Mouse (Mus musculus) embryonic fibroblast, embryonic 13.5 days (primary cell): Measurements from ENCODE around the gene Nxpe5. TPM values are rescaled to one million over a fixed set of nuclear protein-coding genes. Genes with fewer than 3 reads are reported as not detected.

ENCODE experiments used
- H3K27ac ChIP-seq: 2 replicates; pipeline ENCODE4 v1.5.1; 2012; ENCODE audit warnings: low read length, control low read depth, inconsistent platforms; ENCODE audit not compliant: insufficient read depth
- H3K4me1 ChIP-seq: 2 replicates; pipeline ENCODE4 v1.6.1; 2011; ENCODE audit warnings: low read length; ENCODE audit not compliant: control insufficient read depth, insufficient read depth
- H3K4me3 ChIP-seq: 2 replicates; pipeline ENCODE4 v1.5.1; 2011; ENCODE audit warnings: mild to moderate bottlenecking, control low read depth, low read length; ENCODE audit not compliant: insufficient read depth
- CTCF ChIP-seq: IDR thresholded peaks from 2 replicates; pipeline ENCODE4 v1.5.1; 2011; ENCODE audit warnings: mild to moderate bottlenecking, control low read depth, low read length, moderate library complexity, borderline replicate concordance; ENCODE audit not compliant: insufficient read depth
- POLR2A ChIP-seq: IDR thresholded peaks from 2 replicates; pipeline ENCODE4 v1.6.1; 2011; ENCODE audit warnings: low read depth, mild to moderate bottlenecking, control low read depth, low read length, moderate library complexity
- polyA plus RNA-seq: library from polyadenylated mRNA; stranded (reverse); fragments of >200 nt; gene quantifications from 2 replicates; pipeline ENCODE4 v1.2.4, GENCODE M21; 2011; ENCODE audit warnings: low read depth; ENCODE audit not compliant: missing spikeins, insufficient read length

Gene Nxpe5
- polyA plus RNA-seq: 0.32 TPM in 1 of 2 replicates, not detected in the other

DNA sequence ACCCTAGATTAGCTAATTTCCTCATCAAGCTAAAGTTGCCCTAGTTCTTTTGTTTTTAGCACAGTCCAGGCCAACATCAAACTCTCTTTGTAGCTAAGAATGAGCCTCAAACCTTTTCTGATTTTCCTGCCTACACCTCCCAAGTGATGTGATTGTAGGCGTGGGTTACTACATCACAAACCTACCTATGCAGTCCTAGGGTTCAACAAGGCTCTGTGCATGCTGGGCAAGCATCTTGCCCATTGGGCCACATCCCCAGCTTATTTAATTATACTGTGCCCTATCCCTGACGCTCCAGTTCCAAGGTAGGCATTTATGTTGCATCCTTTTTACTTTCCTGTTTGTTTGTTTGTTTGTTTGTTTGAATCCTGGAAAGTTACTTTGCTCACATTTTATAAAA lies at the start of gene Nxpe5:
Nxpe5 (plus strand) TSS at position 199 of the 400 bp plus-strand sequence.
- TF ChIP-seq POLR2A (no peak), CTCF (no peak)

GRCm38 (mm10) chr5:138186950-138187638 lies 38.6 kb upstream of the Nxpe5 start, which contains the start of the genes Taf6 and Cnpy4:
TSS of gene Taf6 (minus strand) at chr5:138187451.
TSS of gene Cnpy4 (plus strand) at chr5:138187485.
- TF ChIP-seq CTCF: no peak
- TF ChIP-seq POLR2A: peak; percentile 97

More for the DNA sequence above, at the start of gene Nxpe5:
- no peak within 1 kb of the TSS for H3K27ac ChIP-seq
- no peak within 1 kb of the TSS for H3K4me3 ChIP-seq
- no peaks in the 10 kb centered on the region for H3K4me1 ChIP-seq

DNA sequence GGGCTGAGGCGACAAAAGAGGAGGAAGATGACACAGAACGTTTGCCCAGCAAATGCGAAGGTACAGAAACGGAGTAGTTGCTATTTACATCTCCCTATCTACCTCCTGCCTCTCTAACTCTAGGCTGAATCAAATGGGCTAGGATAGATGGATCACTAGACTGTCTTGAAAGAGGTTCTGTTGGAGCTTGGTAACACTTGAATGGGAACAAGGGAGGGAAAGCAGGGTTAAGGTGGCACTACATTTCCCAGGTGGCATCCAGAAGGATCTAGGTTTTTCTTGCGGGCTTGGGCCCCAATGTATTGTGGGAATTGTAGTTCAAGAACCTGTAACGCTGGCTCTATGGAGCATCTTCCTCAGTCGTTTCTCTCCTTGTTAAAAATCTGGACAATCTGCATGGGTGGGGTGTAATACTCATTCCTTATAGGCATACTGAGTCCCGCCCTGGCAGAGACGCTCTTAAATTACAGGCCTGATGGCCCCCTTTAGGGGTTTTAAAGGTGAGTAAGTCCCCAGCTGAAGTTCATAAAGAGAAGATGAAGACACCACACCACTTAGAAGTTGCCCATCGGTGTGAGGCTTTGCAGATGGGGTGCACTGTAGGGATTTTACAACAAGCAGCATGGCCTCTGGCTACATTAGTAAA lies 37.9 kb upstream of the Nxpe5 start:
- TF ChIP-seq POLR2A: peak; percentile 44
- no peak for TF ChIP-seq CTCF
- Histone ChIP-seq H3K27ac (peak overlapping the region; percentile 77), H3K4me1 (peaks cover 3% of the 10 kb centered on the region; the same call in 1 of the 2 replicates), H3K4me3 (peak overlapping the region; percentile 93)

More at GRCm38 (mm10) chr5:138186950-138187638, 38.6 kb upstream of the Nxpe5 start, which contains the start of the genes Taf6 and Cnpy4:
- peak within 1 kb of the TSS; percentile 77 for H3K27ac ChIP-seq
- peak within 1 kb of the TSS; percentile 93 for H3K4me3 ChIP-seq
- peaks cover 3% of the 10 kb centered on the region; the same call in 1 of the 2 replicates for H3K4me1 ChIP-seq

DNA sequence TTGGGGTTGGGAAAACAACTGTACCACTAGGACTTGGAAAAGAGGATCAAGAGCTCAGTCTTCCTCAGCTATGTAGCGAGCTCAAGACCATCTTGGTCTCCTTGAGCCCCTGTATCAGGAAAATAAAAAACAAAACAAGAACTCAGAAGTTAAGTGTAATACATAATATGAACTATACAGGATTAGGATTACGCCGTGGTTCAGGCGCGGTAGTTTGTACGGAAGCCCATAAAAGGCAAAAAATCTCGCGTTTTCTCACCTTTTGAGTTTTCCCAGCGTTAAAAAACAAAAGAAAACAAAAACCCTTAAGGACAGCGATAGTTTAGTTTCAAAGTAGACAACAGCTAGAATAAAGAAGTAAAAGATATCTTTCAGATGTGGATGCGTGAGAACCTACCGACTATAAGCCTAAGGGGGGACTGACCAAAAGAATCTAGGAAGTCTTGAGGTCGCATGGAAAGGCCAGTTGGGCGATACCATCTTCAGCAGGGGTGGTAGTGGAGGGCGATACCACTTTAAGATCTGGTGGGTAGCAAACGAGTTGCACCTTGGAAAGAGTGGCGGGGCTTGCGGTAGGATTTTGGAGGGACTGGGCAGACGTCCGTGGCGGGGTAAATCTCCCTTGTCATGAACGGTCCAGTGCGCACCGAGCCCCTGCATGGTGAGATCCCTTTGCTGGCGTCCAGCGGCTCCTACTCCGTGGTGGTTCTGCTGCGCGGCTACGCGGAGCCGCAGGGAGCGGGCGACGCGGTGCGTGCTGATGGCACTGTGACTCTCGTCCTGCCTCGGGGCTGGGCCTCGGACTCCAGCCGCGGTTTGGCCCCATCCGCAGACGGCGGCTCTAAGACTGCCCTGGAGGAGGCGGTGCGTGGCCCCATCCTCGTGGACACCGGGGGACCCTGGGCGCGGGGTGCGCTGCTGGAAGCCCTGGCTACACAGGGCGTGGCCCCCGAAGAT lies 31.6 kb upstream of the Nxpe5 start, which contains the start of gene Mblac1:
Mblac1 (plus strand) TSS at position 544 of the 957 bp plus-strand sequence.
- H3K27ac ChIP-seq: peak within 1 kb of the TSS; percentile 6
- TF ChIP-seq POLR2A (peak; percentile 81), CTCF (no peak)
- H3K4me1 ChIP-seq: no peaks in the 10 kb centered on the region
- H3K4me3 ChIP-seq: peak within 1 kb of the TSS; percentile 49

GRCm38 (mm10) chr5:138194755-138195345 lies 30.8 kb upstream of the Nxpe5 start:
- 0 out of 2 replicates have a peak, but pooled peaks have one; percentile 41 for TF ChIP-seq POLR2A
- TF ChIP-seq CTCF: no peak
- no peaks in the 10 kb centered on the region for H3K4me1 ChIP-seq
- peak overlapping the region; percentile 6; the same call in 1 of the 2 replicates for H3K27ac ChIP-seq
- H3K4me3 ChIP-seq: peak overlapping the region; percentile 49

GRCm38 (mm10) chr5:138195463-138195862 lies 30.2 kb upstream of the Nxpe5 start:
- no peak overlapping the region for H3K27ac ChIP-seq

GRCm38 (mm10) chr5:138199576-138199975 lies 26.1 kb upstream of the Nxpe5 start:
- H3K4me3 ChIP-seq: no peak overlapping the region
- H3K4me1 ChIP-seq: no peaks in the 10 kb centered on the region
- no peak overlapping the region for H3K27ac ChIP-seq
- TF ChIP-seq POLR2A (no peak), CTCF (no peak)

More at GRCm38 (mm10) chr5:138195463-138195862, 30.2 kb upstream of the Nxpe5 start:
- Histone ChIP-seq H3K4me1 (no peaks in the 10 kb centered on the region), H3K4me3 (peak overlapping the region; percentile 49; the same call in 1 of the 2 replicates)
- TF ChIP-seq POLR2A: no peak
- TF ChIP-seq CTCF: no peak

DNA sequence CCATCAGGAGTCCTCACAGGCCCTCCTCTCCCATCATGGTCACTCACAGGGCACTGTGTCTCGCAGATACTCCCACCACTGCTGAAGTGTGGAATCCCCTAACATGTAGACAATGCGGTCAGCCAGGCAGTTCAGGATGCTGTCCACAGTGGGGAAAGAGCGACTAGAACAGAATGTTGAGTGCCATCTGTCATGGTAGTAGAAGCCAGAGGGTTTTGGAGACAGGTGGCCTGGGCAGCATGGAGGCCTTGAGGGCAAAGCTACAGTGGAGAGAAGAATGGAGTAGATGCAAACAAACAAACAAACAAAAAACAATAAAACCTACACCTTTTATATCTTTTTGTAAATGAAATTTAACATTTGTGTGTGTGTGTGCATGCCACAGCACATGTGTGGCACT lies 23.6 kb upstream of the Nxpe5 start:
- Histone ChIP-seq H3K27ac (no peak overlapping the region), H3K4me1 (no peaks in the 10 kb centered on the region), H3K4me3 (no peak overlapping the region)
- TF ChIP-seq POLR2A (no peak), CTCF (no peak)

GRCm38 (mm10) chr5:138207253-138207652 lies 18.4 kb upstream of the Nxpe5 start:
- no peaks in the 10 kb centered on the region for H3K4me1 ChIP-seq
- H3K4me3 ChIP-seq: no peak overlapping the region
- TF ChIP-seq CTCF (no peak), POLR2A (no peak)
- H3K27ac ChIP-seq: no peak overlapping the region
